Comparison of ENCODE assay signal across 18 mouse cellular contexts in genomic region chr6:116854029-116854428, GRCm38 (mm10).
"Had no signal": no experiment of that assay in that cellular context is flagged by ENCODE, and none has a peak within 500 bp of the region (broad histone marks: within the 10 kb centered on the region; RNA-seq: fewer than 3 reads in every experiment).

No protein-coding gene starts in this region.

- H3K4me1 ChIP-seq: kidney, embryonic 15.5 days; liver, embryonic 13.5 days; midbrain, embryonic 13.5 days; neural tube, embryonic 13.5 days had no signal

- DNase-seq: kidney, adult 11 months; kidney, adult 8-10 months; kidney, postnatal 10 days; kidney, postnatal 36 days; layer of hippocampus, postnatal 36 days; left cerebral cortex, postnatal 4 days; liver, embryonic 13.5 days; lung, adult 2 months; lung, postnatal 14 days; lung, postnatal 4 days; retina, postnatal 1 day; thymus, adult 18-20 months; thymus, postnatal 36 days had no signal

- H3K9ac ChIP-seq: kidney, embryonic 15.5 days; liver, embryonic 13.5 days; midbrain, embryonic 13.5 days; neural tube, embryonic 13.5 days had no signal

- H3K36me3 ChIP-seq: kidney, embryonic 15.5 days; liver, embryonic 13.5 days; midbrain, embryonic 13.5 days; neural tube, embryonic 13.5 days had no signal

- H3K4me3 ChIP-seq: kidney, embryonic 15.5 days; left cerebral cortex, adult 2 months; liver, embryonic 13.5 days; midbrain, embryonic 13.5 days; myocyte; neural tube, embryonic 13.5 days had no signal

- ATAC-seq: midbrain, embryonic 13.5 days had no signal

- H3K27me3 ChIP-seq: kidney, embryonic 15.5 days; liver, embryonic 13.5 days; midbrain, embryonic 13.5 days; neural tube, embryonic 13.5 days had no signal

- H3K9me3 ChIP-seq: kidney, embryonic 15.5 days; liver, embryonic 13.5 days; midbrain, embryonic 13.5 days; neural tube, embryonic 13.5 days had no signal

- H3K4me2 ChIP-seq: kidney, embryonic 15.5 days; liver, embryonic 13.5 days; midbrain, embryonic 13.5 days; neural tube, embryonic 13.5 days had no signal

- H3K27ac ChIP-seq: kidney, embryonic 15.5 days; left cerebral cortex, adult 2 months; liver, embryonic 13.5 days; midbrain, embryonic 13.5 days; neural tube, embryonic 13.5 days had no signal
